Mouse (Mus musculus) megakaryocyte, adult 5-6 weeks (primary cell): ENCODE data around the gene Mtmr4. TPM values are rescaled to one million over a fixed set of nuclear protein-coding genes. Genes with fewer than 3 reads are reported as not detected.
A peak's percentile ranks its signal among the peaks of the same experiment; 100 is the strongest.

Experiments
- ATAC-seq: 2 replicates; pipeline ENCODE4 v1.8.0; 2016; ENCODE audit warnings: mild to moderate bottlenecking, inconsistent platforms; ENCODE audit not compliant: poor library complexity, severe bottlenecking
- total RNA-seq, 2 experiments: library from RNA; stranded (forward) in 1 of 2; stranded (reverse) in 1 of 2; fragments of 153-499, 151-499 nt in 1 of 2; fragments of 221-1000, 200-1000 nt in 1 of 2; gene quantifications; 2 replicates each; pipeline versions ENCODE4 v1.2.3 to v1.2.4; 2015 to 2017

Gene Mtmr4
- total RNA-seq (2015): 14.6 and 18.2 TPM in 2 replicates
- total RNA-seq (2017): 25.9 and 28.1 TPM in 2 replicates

- ATAC-seq: peak; percentile 82
These were observed at the start of gene Mtmr4 for GRCm38 (mm10) chr11:87591526-87592353. Gene Mtmr4 (plus strand): TSS chr11:87592162.

- ATAC-seq: no peak
These were observed 49.7 kb upstream of the Mtmr4 start for GRCm38 (mm10) chr11:87542285-87542684.

GRCm38 (mm10) chr11:87542906-87543305, 49.1 kb upstream of the Mtmr4 start:
- no peak for ATAC-seq

- no peak for ATAC-seq
These were observed 38.6 kb upstream of the Mtmr4 start for GRCm38 (mm10) chr11:87553342-87553741.

GRCm38 (mm10) chr11:87554386-87554785, 37.6 kb upstream of the Mtmr4 start:
- no peak for ATAC-seq

GRCm38 (mm10) chr11:87555106-87555703, 36.8 kb upstream of the Mtmr4 start:
- ATAC-seq: no peak

GRCm38 (mm10) chr11:87561208-87561607, 30.8 kb upstream of the Mtmr4 start:
- no peak for ATAC-seq

- ATAC-seq: no peak
These were observed 25.5 kb upstream of the Mtmr4 start, which contains the start of gene Gm11492 for GRCm38 (mm10) chr11:87566501-87566900. Gene Gm11492 (plus strand): TSS chr11:87566653.

- no peak for ATAC-seq
These were observed 23.6 kb upstream of the Mtmr4 start, which contains the start of gene Sept4 for GRCm38 (mm10) chr11:87568255-87568953. Gene Sept4 (plus strand): TSS chr11:87568903.

- ATAC-seq: no peak
These were observed 21.2 kb upstream of the Mtmr4 start for GRCm38 (mm10) chr11:87570743-87571142.

GRCm38 (mm10) chr11:87571361-87571950, 20.5 kb upstream of the Mtmr4 start:
- no peak for ATAC-seq

- no peak for ATAC-seq
These were observed 18.2 kb upstream of the Mtmr4 start for GRCm38 (mm10) chr11:87573751-87574150.

- no peak for ATAC-seq
These were observed 17.3 kb upstream of the Mtmr4 start for GRCm38 (mm10) chr11:87574520-87575180.

- ATAC-seq: no peak
These were observed 14.2 kb upstream of the Mtmr4 start for GRCm38 (mm10) chr11:87577601-87578248.

GRCm38 (mm10) chr11:87578249-87578962, 13.6 kb upstream of the Mtmr4 start:
- ATAC-seq: peak; percentile 85

GRCm38 (mm10) chr11:87578963-87579601, 12.9 kb upstream of the Mtmr4 start:
- no peak for ATAC-seq

GRCm38 (mm10) chr11:87579713-87580112, 12.2 kb upstream of the Mtmr4 start:
- no peak for ATAC-seq

- ATAC-seq: no peak
These were observed 11.3 kb upstream of the Mtmr4 start for GRCm38 (mm10) chr11:87580543-87581085.
